Mouse (Mus musculus): Measurements from ENCODE around the gene Gm16485. TPM values are rescaled to one million over a fixed set of nuclear protein-coding genes. Genes with fewer than 3 reads are reported as not detected.

Gene Gm16485
- polyA plus RNA-seq, 1 experiment from 2014 or later: 0.35 TPM

Other genes starting within 250 kb of the Gm16485 start
- 3.9 and 4.4 TPM in 2 replicates for gene Pgr, start 72.0 kb upstream of the Gm16485 start, polyA plus RNA-seq (2015; fragmentation: Nextera tagmentation; extraction: Ambion mirVana)

All from hindbrain, embryonic 15.5 days (tissue).